9 mouse cellular contexts compared by ENCODE assay signal in genomic region chr10:60821736-60822358, GRCm38 (mm10). TPM values are rescaled to one million over a fixed set of nuclear protein-coding genes. Genes with fewer than 3 reads are reported as not detected.
DNase-seq lines count a peak whose midpoint lies in the region; ATAC-seq and TF ChIP-seq lines count a peak whose summit lies in the region.
"Had no signal": no experiment of that assay in that cellular context is flagged by ENCODE, and none has a peak within 500 bp of the region (broad histone marks: within the 10 kb centered on the region; RNA-seq: fewer than 3 reads in every experiment).

No protein-coding gene starts in this region.

- H3K79me2 ChIP-seq in myocyte (ENCODE audit: control insufficient read depth, insufficient read depth): peaks cover 92% of the 10 kb centered on the region

- DNase-seq in hindbrain, embryonic 11.5 days (ENCODE audit: low spot score): no peak
- peak; percentile 24 for DNase-seq in urinary bladder, postnatal 14 days (ENCODE audit: low spot score)
- DNase-seq in urinary bladder, postnatal 36 days (ENCODE audit: low spot score in 2 of 2): no peak
- DNase-seq in adrenal gland, postnatal 14 days: no peak
- DNase-seq in left cerebral cortex, postnatal 25 days (ENCODE audit: low spot score in 2 of 2): no peak
- DNase-seq: thymus, postnatal 14 days had no signal

- H3K36me3 ChIP-seq in hindbrain, embryonic 13.5 days: no peaks in the 10 kb centered on the region
- no peaks in the 10 kb centered on the region for H3K36me3 ChIP-seq in hindbrain, embryonic 11.5 days (ENCODE audit: control insufficient read depth, insufficient read depth, low read length)
- no peaks in the 10 kb centered on the region for H3K36me3 ChIP-seq in embryonic facial prominence, embryonic 12.5 days
- no peaks in the 10 kb centered on the region for H3K36me3 ChIP-seq in myocyte (ENCODE audit: control insufficient read depth, insufficient read depth)

- WGBS in hindbrain, embryonic 13.5 days: 41% methylated on average over 7 of the region's 7 CpGs
- WGBS in hindbrain, embryonic 11.5 days: 50% methylated on average over 7 of the region's 7 CpGs
- 27% methylated on average over 7 of the region's 7 CpGs for WGBS in embryonic facial prominence, embryonic 12.5 days

- no peak overlapping the region for H3ac ChIP-seq in myocyte (ENCODE audit: control insufficient read depth, insufficient read length)

- H3K27me3 ChIP-seq in hindbrain, embryonic 13.5 days: peaks cover 53% of the 10 kb centered on the region
- peaks cover 13% of the 10 kb centered on the region for H3K27me3 ChIP-seq in hindbrain, embryonic 11.5 days (ENCODE audit: control insufficient read depth, insufficient read depth, low read length)
- peaks cover 12% of the 10 kb centered on the region for H3K27me3 ChIP-seq in embryonic facial prominence, embryonic 12.5 days
- H3K27me3 ChIP-seq in myocyte (ENCODE audit: control insufficient read depth, insufficient read depth, insufficient read length): no peaks in the 10 kb centered on the region

- intact Hi-C loops in left cerebral cortex, postnatal 25 days (cut with DNase I): no loop called here

- no peak for TF ChIP-seq POLR2A in myocyte (IDR thresholded peaks at IDR 0.05; ENCODE audit: insufficient read length, low read depth)

- no peak overlapping the region for H3K4me3 ChIP-seq in hindbrain, embryonic 13.5 days
- no peak overlapping the region for H3K4me3 ChIP-seq in hindbrain, embryonic 11.5 days (ENCODE audit: low read depth, low read length)
- H3K4me3 ChIP-seq in embryonic facial prominence, embryonic 12.5 days: no peak overlapping the region
- no peak overlapping the region for H3K4me3 ChIP-seq in myocyte

- no peaks in the 10 kb centered on the region for H3K9me3 ChIP-seq in hindbrain, embryonic 13.5 days
- no peaks in the 10 kb centered on the region for H3K9me3 ChIP-seq in hindbrain, embryonic 11.5 days (ENCODE audit: control insufficient read depth, low read length)
- H3K9me3 ChIP-seq in embryonic facial prominence, embryonic 12.5 days: no peaks in the 10 kb centered on the region

- H3K4me2 ChIP-seq in hindbrain, embryonic 13.5 days: no peak overlapping the region
- H3K4me2 ChIP-seq in hindbrain, embryonic 11.5 days (replicated peaks; ENCODE audit: low read depth, low read length): no peak overlapping the region
- H3K4me2 ChIP-seq in embryonic facial prominence, embryonic 12.5 days (replicated peaks): no peak overlapping the region
- H3K4me2 ChIP-seq in myocyte (ENCODE audit: low read depth): peak overlapping the region; percentile 14

- no peak overlapping the region for H3K9ac ChIP-seq in hindbrain, embryonic 13.5 days
- H3K9ac ChIP-seq in hindbrain, embryonic 11.5 days (ENCODE audit: low read depth, low read length): no peak overlapping the region
- H3K9ac ChIP-seq in embryonic facial prominence, embryonic 12.5 days: no peak overlapping the region

- peaks cover 33% of the 10 kb centered on the region for H3K4me1 ChIP-seq in hindbrain, embryonic 13.5 days (replicated peaks)
- H3K4me1 ChIP-seq in hindbrain, embryonic 11.5 days (replicated peaks; ENCODE audit: control insufficient read depth, insufficient read depth, low read length): peaks cover 3% of the 10 kb centered on the region; the same call in 1 of the 2 replicates
- H3K4me1 ChIP-seq in embryonic facial prominence, embryonic 12.5 days: peaks cover 51% of the 10 kb centered on the region

- ATAC-seq in hindbrain, embryonic 13.5 days (ENCODE audit: low FRiP score): no peak; the same call in 1 of the 2 replicates
- no peak for ATAC-seq in hindbrain, embryonic 11.5 days (ENCODE audit: low FRiP score)
- ATAC-seq in embryonic facial prominence, embryonic 12.5 days (ENCODE audit: insufficient number of reproducible peaks, insufficient read depth, low FRiP score, low TSS enrichment): no peak

- H3K27ac ChIP-seq in hindbrain, embryonic 13.5 days: peak overlapping the region; percentile 10; the same call in 1 of the 2 replicates
- no peak overlapping the region for H3K27ac ChIP-seq in hindbrain, embryonic 11.5 days (ENCODE audit: low read depth, low read length)
- peak overlapping the region; percentile 47; the same call in 1 of the 2 replicates for H3K27ac ChIP-seq in embryonic facial prominence, embryonic 12.5 days

TF ChIP-seq in myocyte, 11 proteins besides CTCF, POLR2A, EP300 and RAD21:
- peak in 2 of 3 experiments; percentile 46 to 68 for TF ChIP-seq MYOD1 (IDR thresholded peaks at IDR 0.05; ENCODE audit: control insufficient read depth in 1 of 3, insufficient read length in 2 of 3, low read depth in 2 of 3)
- TF ChIP-seq CEBPB (IDR thresholded peaks at IDR 0.05; ENCODE audit: insufficient read depth, poor library complexity, severe bottlenecking): no peak
- TF ChIP-seq MYOG (IDR thresholded peaks at IDR 0.05; ENCODE audit: control insufficient read depth in 1 of 3, insufficient read depth in 1 of 3, insufficient read length in 2 of 3, low read depth in 2 of 3): peak in 2 of 3 experiments; percentile 42 to 52
- no peak for TF ChIP-seq REST (IDR thresholded peaks at IDR 0.05; ENCODE audit: insufficient read depth, insufficient read length)
- no peak for TF ChIP-seq E2F4 (IDR thresholded peaks at IDR 0.05; ENCODE audit: insufficient read depth)

RNA-seq across cellular contexts. Expression of gene Unc5b, which starts 9.5 kb away (rescaled TPM):
- 2.5 and 3.3 TPM in 2 replicates for polyA plus RNA-seq in hindbrain, embryonic 13.5 days (2015; fragmentation: Nextera tagmentation; extraction: Ambion mirVana)
- 2.3 TPM in 2 replicates for polyA plus RNA-seq in hindbrain, embryonic 11.5 days (2014; fragmentation: Nextera tagmentation; extraction: Ambion mirVana)
- 5.7 and 6.3 TPM in 2 replicates for polyA plus RNA-seq in embryonic facial prominence, embryonic 12.5 days (2016; fragmentation: Nextera tagmentation; extraction: Ambion mirVana)
- polyA plus RNA-seq in myocyte (2012; fragmentation: generic; extraction: Trizol): 91.9 TPM
- total RNA-seq in adrenal gland, postnatal 14 days (2021): 10.5 and 11.3 TPM in 2 replicates
- 10 to 100 TPM; 10.1 to 10.8 TPM for total RNA-seq in left cerebral cortex, postnatal 25 days (2021)

Comparison
In these comparisons a context has a peak if more than half of its experiments do, and no peak if none do; other contexts are left out.
1. RNA of gene Unc5b, which starts 9.5 kb away (polyA plus RNA-seq): 91.9 TPM in myocyte (single experiment); 5.7 to 6.3 TPM in embryonic facial prominence, embryonic 12.5 days, 2.5 to 3.3 TPM in hindbrain, embryonic 13.5 days and 2.3 TPM in hindbrain, embryonic 11.5 days; every median in the first group is over 10 times any median in the second.